Mouse (Mus musculus) spleen, adult 18-20 months (tissue): ENCODE measurements around the gene Zfp870.
"Not testable (repeated sequence)": the region's sequence is repeated elsewhere in the genome, so short reads cannot be mapped to it uniquely, and the experiment has no call there.

ENCODE experiments used
- DNase-seq, 2 experiments: peaks; one replicate each; pipeline ENCODE4 v3.0.0; 2022; ENCODE audit warnings: mixed read lengths in 2 of 2

The Zfp870 gene

DNA sequence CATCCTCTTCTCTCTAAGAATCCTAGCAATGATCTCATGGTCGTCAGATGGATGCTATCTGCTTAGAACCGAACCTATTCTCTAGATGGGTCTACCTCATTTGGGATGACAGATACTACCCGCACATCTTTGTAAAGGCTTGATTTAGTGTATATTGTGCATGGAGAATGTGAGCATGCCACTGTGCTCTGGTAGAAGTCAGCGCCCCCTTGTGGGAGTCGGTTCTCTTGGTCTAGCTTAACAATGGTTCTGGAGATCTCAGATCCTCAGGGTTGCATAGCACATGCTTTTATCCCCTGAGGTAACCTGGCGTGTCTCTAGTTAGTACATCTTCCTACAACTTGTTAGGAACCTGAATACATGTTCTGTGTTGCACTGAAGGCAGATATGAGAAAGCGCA, 24.2 kb downstream of the Zfp870 start:
- DNase-seq = not testable (repeated sequence)

DNA sequence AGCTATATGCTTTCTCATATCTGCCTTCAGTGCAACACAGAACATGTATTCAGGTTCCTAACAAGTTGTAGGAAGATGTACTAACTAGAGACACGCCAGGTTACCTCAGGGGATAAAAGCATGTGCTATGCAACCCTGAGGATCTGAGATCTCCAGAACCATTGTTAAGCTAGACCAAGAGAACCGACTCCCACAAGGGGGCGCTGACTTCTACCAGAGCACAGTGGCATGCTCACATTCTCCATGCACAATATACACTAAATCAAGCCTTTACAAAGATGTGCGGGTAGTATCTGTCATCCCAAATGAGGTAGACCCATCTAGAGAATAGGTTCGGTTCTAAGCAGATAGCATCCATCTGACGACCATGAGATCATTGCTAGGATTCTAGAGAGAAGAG, 34.7 kb downstream of the Zfp870 start:
- DNase-seq = not testable (repeated sequence)

DNA sequence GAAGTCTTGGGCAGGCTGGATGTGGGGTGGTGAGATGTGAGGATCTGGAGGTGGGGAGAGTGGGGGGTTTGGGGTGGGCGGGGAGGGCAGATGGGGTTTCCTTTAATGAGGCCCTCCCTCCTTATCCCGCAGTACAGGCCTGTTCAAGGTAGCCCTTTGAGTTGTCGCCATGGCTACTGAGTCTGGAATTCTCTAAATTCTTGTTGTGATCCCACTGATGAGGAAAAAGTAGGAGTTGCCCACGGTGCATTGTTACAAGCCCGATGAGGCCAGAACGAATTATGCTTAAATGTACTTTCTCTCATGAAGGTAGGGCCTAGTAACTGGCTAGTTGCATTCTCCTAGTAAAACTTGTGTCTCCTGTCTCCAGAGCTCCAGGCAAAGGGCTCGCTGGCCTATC, 39.9 kb downstream of the Zfp870 start:
- DNase-seq = no peak

DNA sequence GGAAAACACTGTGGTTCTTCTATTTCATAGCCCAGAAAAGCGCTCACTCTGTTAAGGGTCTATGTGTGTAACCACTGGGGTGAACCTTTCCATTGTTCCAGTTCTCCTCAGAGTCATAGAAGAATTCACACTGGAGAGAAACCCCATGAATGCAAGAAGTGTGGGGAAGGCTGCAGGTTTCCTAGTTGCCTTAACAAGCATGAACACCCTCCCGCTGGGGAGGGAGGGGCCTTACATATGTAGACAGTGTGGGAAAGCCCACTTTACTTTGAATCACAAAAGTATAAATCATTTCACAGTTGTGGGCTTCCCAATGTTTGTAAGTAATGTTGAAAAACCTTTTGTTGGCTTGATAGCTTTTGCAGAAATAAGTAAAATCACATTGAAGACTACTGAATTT, 50.1 kb downstream of the Zfp870 start:
- DNase-seq = no peak

DNA sequence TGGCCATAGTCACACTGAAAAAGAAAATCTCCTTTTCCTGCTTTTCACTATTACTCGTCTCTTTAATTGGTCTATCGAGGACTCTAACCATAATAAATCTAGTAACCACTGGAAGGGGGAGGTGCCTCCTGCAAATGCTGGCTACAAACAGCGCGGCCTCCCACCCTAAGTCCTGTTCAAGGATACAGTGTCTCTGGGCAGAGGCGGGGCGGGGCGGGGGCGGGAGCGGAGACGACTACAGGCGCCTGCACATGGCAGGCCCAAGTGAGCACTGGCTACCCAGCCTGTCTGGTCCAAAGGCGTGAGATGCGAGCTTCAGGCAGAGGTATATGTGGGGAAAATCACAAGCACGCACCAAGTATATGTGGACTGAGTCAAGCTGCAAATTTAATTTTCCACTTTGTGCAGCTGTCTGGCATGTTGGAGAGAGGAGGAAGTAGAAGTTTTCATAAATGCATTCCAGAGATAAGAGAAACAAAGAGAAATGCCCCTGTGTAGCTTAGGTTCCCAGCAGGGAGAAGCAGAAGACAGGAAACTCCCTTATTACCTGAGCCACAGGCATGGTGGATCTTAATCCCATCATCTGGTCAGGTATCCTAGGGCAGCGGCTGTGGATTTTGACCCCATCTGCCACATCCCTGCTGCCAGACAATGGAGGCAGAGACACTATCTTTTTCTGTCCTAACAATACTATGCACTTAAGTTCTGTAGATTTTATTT, 52.2 kb downstream of the Zfp870 start:
- DNase-seq = no peak

DNA sequence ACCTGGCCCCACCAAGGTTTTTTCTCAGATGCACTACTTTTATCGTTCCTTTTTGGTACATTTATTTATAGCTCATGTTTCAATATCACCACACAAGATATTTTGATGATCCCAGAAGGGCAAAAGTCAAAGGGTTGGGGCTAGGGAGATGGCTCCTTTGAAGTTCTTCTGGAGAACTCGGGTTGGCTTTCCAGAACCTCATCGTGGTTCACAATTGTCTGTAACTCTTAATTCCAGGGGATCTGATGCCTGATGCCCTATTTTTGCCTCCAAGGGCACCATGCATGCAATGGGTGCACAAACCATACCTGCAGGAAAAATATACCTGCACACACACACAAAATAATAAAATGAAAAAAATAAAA, 61.0 kb downstream of the Zfp870 start:
- DNase-seq = no peak

DNA sequence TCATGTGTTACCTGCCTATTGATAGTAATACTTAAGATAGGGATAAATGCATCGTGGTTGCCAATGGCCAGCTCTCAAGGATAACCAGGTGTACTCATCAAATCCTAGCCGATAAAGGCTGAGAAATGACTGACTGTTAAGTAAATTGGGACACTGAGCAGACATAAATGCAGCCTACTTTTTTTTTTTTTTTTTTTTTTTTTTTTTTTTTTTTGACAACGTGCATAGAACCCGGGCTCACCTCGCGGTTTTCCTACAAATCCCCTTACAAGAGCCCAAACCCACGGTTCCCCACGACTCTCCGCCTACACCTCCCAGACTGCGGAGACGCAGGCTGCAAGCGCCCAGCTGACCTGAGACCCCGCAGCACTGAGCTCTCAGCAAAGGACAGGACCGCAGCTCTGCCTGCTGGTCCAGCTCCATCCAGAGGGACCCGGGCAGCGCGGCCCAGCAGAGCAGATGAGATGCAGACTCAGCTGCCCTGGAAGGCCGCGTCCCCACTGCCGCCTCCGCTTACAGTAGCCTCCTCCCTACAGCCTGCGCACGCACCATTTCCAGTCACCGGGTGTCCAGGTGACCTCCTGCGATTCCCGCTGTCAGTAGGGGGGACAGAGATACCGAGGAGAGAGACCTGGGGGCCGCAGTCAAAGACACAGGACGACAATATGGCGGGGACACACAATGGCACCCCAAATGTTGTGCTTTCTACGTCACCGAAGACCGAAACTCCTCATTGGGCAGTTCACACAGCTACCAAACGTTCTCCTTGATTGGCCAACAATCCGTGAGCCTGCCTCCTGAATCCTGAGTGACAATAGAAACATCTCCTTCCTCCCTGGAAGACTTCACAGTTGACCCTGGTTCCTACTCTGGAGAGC, 61.7 kb downstream of the Zfp870 start, which contains the start of gene Zfp799:
TSS of gene Zfp799 (minus strand) at position 722 of the 878 bp plus-strand sequence.
- DNase-seq = peak; percentile 28 to 52
